Mouse (Mus musculus) heart, embryonic 12.5 days (tissue): ENCODE results near the gene Phex. TPM values are rescaled to one million over a fixed set of nuclear protein-coding genes. Genes with fewer than 3 reads are reported as not detected.

Experiments
- ATAC-seq: fragments of 200-750 bp; cut with Nextera tagmentation; 2 replicates; pipeline ENCODE4 v1.8.0; 2017; ENCODE audit warnings: moderate TSS enrichment, moderate library complexity; ENCODE audit not compliant: insufficient number of reproducible peaks, low FRiP score
- H3K27ac ChIP-seq: fragments of 300-500 bp; sonication (generic); 2 replicates; pipeline ENCODE4 v1.5.1; 2016; ENCODE audit warnings: mild to moderate bottlenecking, moderate library complexity; ENCODE audit not compliant: poor library complexity, severe bottlenecking
- H3K27me3 ChIP-seq: fragments of 300-500 bp; sonication (generic); replicated peaks from 2 replicates; pipeline ENCODE4 v1.6.1; 2016; ENCODE audit warnings: mild to moderate bottlenecking, moderate library complexity
- H3K36me3 ChIP-seq: fragments of 300-500 bp; sonication (generic); 2 replicates; pipeline ENCODE4 v1.6.1; 2016; ENCODE audit warnings: mild to moderate bottlenecking, moderate library complexity
- H3K4me1 ChIP-seq: fragments of 300-500 bp; sonication (generic); replicated peaks from 2 replicates; pipeline ENCODE4 v1.6.1; 2016; ENCODE audit warnings: mild to moderate bottlenecking
- H3K4me2 ChIP-seq: fragments of 300-500 bp; sonication (generic); 2 replicates; pipeline ENCODE4 v1.6.1; 2016; ENCODE audit warnings: mild to moderate bottlenecking, moderate library complexity
- H3K4me3 ChIP-seq: fragments of 300-500 bp; sonication (generic); 2 replicates; pipeline ENCODE4 v1.5.1; 2016; ENCODE audit warnings: mild to moderate bottlenecking
- H3K9ac ChIP-seq: fragments of 300-500 bp; sonication (generic); 2 replicates; pipeline ENCODE4 v1.6.1; 2016; ENCODE audit warnings: mild to moderate bottlenecking, moderate library complexity
- H3K9me3 ChIP-seq: fragments of 300-500 bp; sonication (generic); replicated peaks from 2 replicates; pipeline ENCODE4 v1.6.1; 2016; ENCODE audit warnings: mild to moderate bottlenecking, moderate library complexity
- WGBS: fragments of 180-500 bp; shearing (Covaris S2); methylation state at CpG from one replicate; pipeline ENCODE4 v1.1.7; 2016; 5-methylcytosine and 5-hydroxymethylcytosine counted together
- polyA plus RNA-seq: library from polyadenylated mRNA; unstranded; fragments of >200 nt; fragmentation: Nextera tagmentation; extraction: Ambion mirVana; gene quantifications from 2 replicates; pipeline ENCODE4 v1.2.1, GENCODE M21; 2016

The Phex gene
- polyA plus RNA-seq, 1 experiment from 2014 or later, result 0.11 TPM

- Histone ChIP-seq H3K27me3 (no peaks in the 10 kb centered on the region), H3K4me2 (no peak overlapping the region), H3K36me3 (no peaks in the 10 kb centered on the region), H3K9me3 (no peaks in the 10 kb centered on the region), H3K4me3 (no peak overlapping the region), H3K27ac (no peak overlapping the region), H3K4me1 (no peaks in the 10 kb centered on the region), H3K9ac (no peak overlapping the region)
- no peak for ATAC-seq
- WGBS, result 84% methylated on average over 1 of the region's 1 CpGs
Observed at GRCm38 (mm10) chrX:157308171-157308570, 106.9 kb downstream of the Phex start.

GRCm38 (mm10) chrX:157307411-157307810 is 107.7 kb downstream of the Phex start:
- ATAC-seq, result no peak

GRCm38 (mm10) chrX:157306796-157307405 is 108.2 kb downstream of the Phex start:
- no peak overlapping the region for H3K4me2 ChIP-seq
- H3K4me3 ChIP-seq, result no peak overlapping the region
- ATAC-seq, result no peak
- no peaks in the 10 kb centered on the region for H3K4me1 ChIP-seq
- no peak overlapping the region for H3K27ac ChIP-seq
- H3K27me3 ChIP-seq, result no peaks in the 10 kb centered on the region
- H3K9ac ChIP-seq, result no peak overlapping the region
- no peaks in the 10 kb centered on the region for H3K9me3 ChIP-seq
- H3K36me3 ChIP-seq, result no peaks in the 10 kb centered on the region
- 49% methylated on average over 4 of the region's 4 CpGs for WGBS

More at GRCm38 (mm10) chrX:157307411-157307810, 107.7 kb downstream of the Phex start:
- Histone ChIP-seq H3K9me3 (no peaks in the 10 kb centered on the region), H3K4me2 (no peak overlapping the region), H3K9ac (no peak overlapping the region), H3K4me1 (no peaks in the 10 kb centered on the region), H3K27ac (no peak overlapping the region), H3K4me3 (no peak overlapping the region), H3K27me3 (no peaks in the 10 kb centered on the region), H3K36me3 (no peaks in the 10 kb centered on the region)
- WGBS, result 4% methylated on average over 3 of the region's 3 CpGs

GRCm38 (mm10) chrX:157305852-157306232 is 109.3 kb downstream of the Phex start:
- Histone ChIP-seq H3K4me2 (no peak overlapping the region), H3K4me1 (no peaks in the 10 kb centered on the region), H3K9me3 (no peaks in the 10 kb centered on the region), H3K4me3 (no peak overlapping the region), H3K9ac (no peak overlapping the region), H3K36me3 (no peaks in the 10 kb centered on the region), H3K27me3 (no peaks in the 10 kb centered on the region), H3K27ac (no peak overlapping the region)
- no peak for ATAC-seq
- 66% methylated on average over 5 of the region's 5 CpGs for WGBS

- no peaks in the 10 kb centered on the region for H3K4me1 ChIP-seq
- H3K9me3 ChIP-seq, result no peaks in the 10 kb centered on the region
- no peak overlapping the region for H3K9ac ChIP-seq
- H3K4me2 ChIP-seq, result no peak overlapping the region
- H3K27ac ChIP-seq, result no peak overlapping the region
- WGBS, result 41% methylated on average over 6 of the region's 6 CpGs
- no peak overlapping the region for H3K4me3 ChIP-seq
- H3K36me3 ChIP-seq, result no peaks in the 10 kb centered on the region
- H3K27me3 ChIP-seq, result no peaks in the 10 kb centered on the region
- ATAC-seq, result no peak
Observed at GRCm38 (mm10) chrX:157305193-157305851, 109.8 kb downstream of the Phex start.

- Histone ChIP-seq H3K36me3 (no peaks in the 10 kb centered on the region), H3K4me1 (no peaks in the 10 kb centered on the region), H3K27me3 (no peaks in the 10 kb centered on the region), H3K9ac (no peak overlapping the region), H3K4me3 (no peak overlapping the region), H3K4me2 (no peak overlapping the region), H3K27ac (no peak overlapping the region), H3K9me3 (no peaks in the 10 kb centered on the region)
- ATAC-seq, result no peak
Observed at GRCm38 (mm10) chrX:157292411-157292810, 122.7 kb downstream of the Phex start.

GRCm38 (mm10) chrX:157276581-157276980 is 138.5 kb downstream of the Phex start:
- WGBS, result 48% methylated on average over 1 of the region's 1 CpGs
- Histone ChIP-seq H3K36me3 (no peaks in the 10 kb centered on the region), H3K4me1 (no peaks in the 10 kb centered on the region), H3K4me2 (no peak overlapping the region), H3K4me3 (no peak overlapping the region), H3K27me3 (no peaks in the 10 kb centered on the region), H3K9me3 (no peaks in the 10 kb centered on the region), H3K9ac (no peak overlapping the region), H3K27ac (no peak overlapping the region)
- no peak for ATAC-seq

- Histone ChIP-seq H3K4me2 (no peak overlapping the region), H3K9ac (no peak overlapping the region), H3K27ac (no peak overlapping the region), H3K27me3 (no peaks in the 10 kb centered on the region), H3K4me1 (no peaks in the 10 kb centered on the region), H3K4me3 (no peak overlapping the region), H3K9me3 (no peaks in the 10 kb centered on the region), H3K36me3 (no peaks in the 10 kb centered on the region)
- 75% methylated on average over 3 of the region's 3 CpGs for WGBS
- ATAC-seq, result no peak
Observed at GRCm38 (mm10) chrX:157273291-157273690, 141.8 kb downstream of the Phex start.

GRCm38 (mm10) chrX:157271609-157272008 is 143.5 kb downstream of the Phex start:
- Histone ChIP-seq H3K27me3 (no peaks in the 10 kb centered on the region), H3K4me3 (no peak overlapping the region), H3K9me3 (no peaks in the 10 kb centered on the region), H3K36me3 (no peaks in the 10 kb centered on the region), H3K4me1 (no peaks in the 10 kb centered on the region), H3K9ac (no peak overlapping the region), H3K4me2 (no peak overlapping the region), H3K27ac (no peak overlapping the region)
- ATAC-seq, result no peak
- 73% methylated on average over 3 of the region's 3 CpGs for WGBS

- no peaks in the 10 kb centered on the region for H3K36me3 ChIP-seq
- no peaks in the 10 kb centered on the region for H3K27me3 ChIP-seq
- no peaks in the 10 kb centered on the region for H3K9me3 ChIP-seq
- no peak overlapping the region for H3K4me2 ChIP-seq
- H3K27ac ChIP-seq, result no peak overlapping the region
- no peaks in the 10 kb centered on the region for H3K4me1 ChIP-seq
- H3K9ac ChIP-seq, result no peak overlapping the region
- H3K4me3 ChIP-seq, result no peak overlapping the region
- ATAC-seq, result no peak
- WGBS, result 48% methylated on average over 5 of the region's 5 CpGs
Observed at GRCm38 (mm10) chrX:157269726-157270305, 145.3 kb downstream of the Phex start.

- WGBS, result 74% methylated on average over 1 of the region's 1 CpGs
Observed at GRCm38 (mm10) chrX:157268141-157268540, 147.0 kb downstream of the Phex start.

More at GRCm38 (mm10) chrX:157268141-157268540, 147.0 kb downstream of the Phex start:
- Histone ChIP-seq H3K4me2 (no peak overlapping the region), H3K9me3 (no peaks in the 10 kb centered on the region), H3K27me3 (no peaks in the 10 kb centered on the region), H3K9ac (no peak overlapping the region), H3K27ac (no peak overlapping the region), H3K4me3 (no peak overlapping the region), H3K4me1 (no peaks in the 10 kb centered on the region), H3K36me3 (no peaks in the 10 kb centered on the region)
- no peak for ATAC-seq
